Mouse (Mus musculus): ENCODE results near the gene Gdap1l1.
"Not testable (repeated sequence)": the region's sequence is repeated elsewhere in the genome, so short reads cannot be mapped to it uniquely, and the experiment has no call there.

Gene Gdap1l1

GRCm38 (mm10) chr2:163438246-163438618, at the start of gene Gdap1l1:
Gdap1l1 (plus strand) TSS chr2:163438476.
- DNase-seq = no peak

DNA sequence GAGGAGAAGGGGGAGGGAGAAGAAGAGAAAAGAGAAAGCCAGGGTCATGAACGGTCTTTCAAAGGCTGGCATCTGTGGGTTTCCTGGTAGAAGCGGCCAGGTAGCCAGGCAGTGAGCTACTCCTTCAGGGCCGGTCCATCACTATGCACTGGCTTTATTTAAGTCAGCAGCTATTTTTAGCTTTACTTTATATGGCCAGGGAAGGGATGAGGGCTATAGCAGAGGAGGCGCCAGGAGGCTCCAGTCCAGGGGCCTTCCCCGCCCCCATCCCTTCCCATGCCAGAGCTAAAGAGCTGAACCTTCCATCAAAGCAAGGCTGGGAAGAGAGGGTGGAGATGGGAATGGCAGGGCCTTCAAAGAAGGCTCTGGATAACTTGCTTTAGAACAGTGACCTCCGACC, 45.8 kb upstream of the Gdap1l1 start:
- no peak for DNase-seq

- DNase-seq = no peak
These were observed 45.0 kb upstream of the Gdap1l1 start for GRCm38 (mm10) chr2:163393241-163393640.

- DNase-seq = no peak
These were observed 44.3 kb upstream of the Gdap1l1 start for GRCm38 (mm10) chr2:163393976-163394375.

DNA sequence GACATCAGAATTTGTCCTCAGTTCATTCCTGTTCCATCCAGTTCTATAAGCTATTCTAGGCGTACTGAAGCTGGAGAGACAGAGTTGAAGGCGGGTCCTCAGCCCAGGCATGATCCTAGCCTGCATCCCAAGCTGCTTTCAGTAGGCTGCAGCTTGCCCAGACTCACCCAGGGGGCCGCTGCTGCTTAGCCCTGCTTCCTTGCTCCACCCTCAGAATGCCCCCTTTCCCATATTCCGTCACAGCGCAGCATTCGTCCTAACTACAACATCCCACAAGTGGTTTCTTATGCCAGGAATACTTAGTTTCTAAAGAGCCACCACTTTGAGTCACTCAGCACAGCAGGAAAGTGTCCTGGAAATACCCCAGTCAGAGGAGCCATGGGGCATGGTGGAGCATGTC, 43.3 kb upstream of the Gdap1l1 start:
- DNase-seq = no peak

DNA sequence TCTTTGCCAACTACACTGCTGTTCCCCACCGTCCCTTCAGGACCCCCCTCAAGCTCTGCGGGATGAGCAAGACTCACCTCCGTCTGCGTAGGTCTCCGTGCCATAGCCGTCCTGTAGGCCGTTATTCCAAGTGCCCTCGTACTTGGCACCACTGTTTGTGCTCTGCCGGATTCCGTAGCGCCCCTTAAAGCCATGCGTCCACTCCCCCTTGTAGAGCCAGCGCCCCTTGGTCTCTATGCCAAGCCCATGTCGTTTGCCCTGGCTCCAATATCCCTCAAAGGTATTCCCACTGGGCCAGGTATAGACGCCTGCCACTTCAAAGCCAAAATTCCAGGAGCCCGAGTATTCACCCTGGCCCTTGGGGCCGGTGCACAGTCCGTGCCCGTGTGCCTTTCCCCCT, 41.2 kb upstream of the Gdap1l1 start:
- DNase-seq = no peak

- DNase-seq = no peak
These were observed 40.4 kb upstream of the Gdap1l1 start, which contains the start of gene Jph2 for GRCm38 (mm10) chr2:163397905-163398304. Jph2 (minus strand) TSS chr2:163397993.

DNA sequence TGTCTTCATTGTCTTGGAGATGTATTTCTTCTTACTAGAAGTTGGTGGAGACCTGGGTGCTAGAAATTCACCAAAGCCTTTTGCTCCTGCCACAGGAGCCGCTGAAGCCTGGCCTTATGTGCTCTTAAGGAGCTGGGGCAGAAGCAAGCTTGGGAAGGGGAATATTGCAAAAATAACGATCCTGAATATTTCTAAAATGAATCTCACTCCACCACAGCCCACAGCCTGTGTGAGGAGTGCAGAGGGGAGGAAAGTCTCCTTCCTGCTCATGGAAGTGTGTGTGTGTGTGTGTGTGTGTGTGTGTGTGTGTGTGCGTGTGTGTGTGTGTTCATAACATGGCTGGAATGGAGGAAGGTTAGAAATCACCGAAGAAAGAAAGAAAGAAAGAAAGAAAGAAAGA, 39.5 kb upstream of the Gdap1l1 start:
- no peak for DNase-seq

DNA sequence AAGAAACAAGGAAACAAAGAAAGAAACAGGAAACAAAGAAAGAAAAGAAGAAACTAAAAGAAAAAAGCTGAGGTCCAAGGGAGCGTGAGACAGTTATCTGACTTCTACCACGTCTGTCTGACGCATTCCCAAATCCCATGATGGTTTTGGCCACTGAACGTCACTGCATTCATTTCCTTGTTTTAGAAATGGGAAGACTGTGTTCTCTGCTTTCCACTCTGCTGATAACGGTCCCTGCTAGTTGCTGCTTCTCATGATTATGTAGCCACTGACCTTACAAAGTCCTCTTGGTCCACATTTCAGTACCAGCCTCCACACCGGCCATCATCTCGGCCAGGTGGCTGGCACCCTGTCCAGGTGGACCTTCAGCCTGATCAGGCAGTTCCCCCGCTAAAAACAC, 39.1 kb upstream of the Gdap1l1 start:
- DNase-seq = no peak

- DNase-seq = peak; percentile 47 to 63
These were observed 37.1 kb upstream of the Gdap1l1 start for GRCm38 (mm10) chr2:163401221-163401620.

- DNase-seq = no peak
These were observed 34.0 kb upstream of the Gdap1l1 start for GRCm38 (mm10) chr2:163404037-163404815.

DNA sequence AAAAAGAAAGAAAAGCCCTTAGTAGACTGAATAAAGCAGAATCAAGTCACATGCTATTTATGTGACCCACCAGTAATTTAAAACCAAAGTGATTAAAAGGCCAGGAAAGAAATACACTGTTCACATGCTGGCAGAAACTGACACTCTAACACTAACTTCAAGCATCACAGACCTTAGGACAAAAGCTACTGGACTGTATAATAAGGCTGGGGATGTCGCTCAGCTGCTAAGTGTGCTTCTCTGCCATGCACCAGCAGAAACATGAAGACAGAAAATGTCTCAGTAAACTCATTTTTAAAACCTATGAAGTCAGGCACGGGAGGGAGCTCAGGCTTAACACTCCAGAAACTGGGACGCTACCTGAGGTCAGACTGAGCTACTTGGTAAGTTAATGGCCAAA, 28.1 kb upstream of the Gdap1l1 start:
- no peak for DNase-seq

- DNase-seq = not testable (repeated sequence)
These were observed 26.9 kb upstream of the Gdap1l1 start for GRCm38 (mm10) chr2:163411344-163411743.

DNA sequence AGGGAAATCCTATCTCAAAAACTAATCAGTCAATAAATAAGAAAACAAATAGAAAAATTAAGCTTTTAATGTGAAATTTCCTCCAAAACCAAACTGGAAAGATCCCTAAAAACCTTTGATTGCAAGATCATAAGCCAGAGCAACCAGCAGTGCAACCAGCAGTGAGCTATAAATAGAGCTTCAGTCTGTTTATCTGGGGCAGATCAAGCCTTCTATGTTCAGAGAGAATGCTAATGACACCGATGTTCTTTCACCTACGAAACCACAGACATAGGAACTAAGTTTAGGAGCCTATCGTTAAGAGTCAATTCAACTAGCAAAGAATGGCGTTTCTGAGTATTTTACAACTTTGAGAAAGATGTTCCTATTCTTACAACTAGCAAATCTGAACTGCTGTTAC, 26.4 kb upstream of the Gdap1l1 start:
- no peak for DNase-seq

DNA sequence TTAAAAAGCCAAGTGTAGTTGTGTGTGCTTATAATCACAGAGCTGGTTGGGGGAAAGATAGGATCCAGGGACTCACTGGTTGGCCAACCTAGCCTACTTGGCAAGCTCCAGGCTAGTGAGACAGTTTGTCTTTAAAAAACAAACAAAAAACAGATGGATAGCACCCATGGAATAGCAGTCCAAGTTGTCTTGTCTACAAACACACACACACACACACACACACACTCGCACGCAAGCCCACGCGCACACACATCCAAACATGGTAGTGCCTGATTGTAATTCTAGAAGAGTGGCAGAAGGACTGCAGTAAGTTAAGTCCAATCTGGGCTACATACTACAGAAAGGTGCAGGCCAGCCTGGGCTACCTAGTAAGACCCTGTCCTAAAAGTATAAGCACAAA, 25.9 kb upstream of the Gdap1l1 start:
- DNase-seq = no peak

- no peak for DNase-seq
These were observed 25.3 kb upstream of the Gdap1l1 start for GRCm38 (mm10) chr2:163412846-163413590.

GRCm38 (mm10) chr2:163417026-163417425, 21.2 kb upstream of the Gdap1l1 start:
- no peak for DNase-seq

DNA sequence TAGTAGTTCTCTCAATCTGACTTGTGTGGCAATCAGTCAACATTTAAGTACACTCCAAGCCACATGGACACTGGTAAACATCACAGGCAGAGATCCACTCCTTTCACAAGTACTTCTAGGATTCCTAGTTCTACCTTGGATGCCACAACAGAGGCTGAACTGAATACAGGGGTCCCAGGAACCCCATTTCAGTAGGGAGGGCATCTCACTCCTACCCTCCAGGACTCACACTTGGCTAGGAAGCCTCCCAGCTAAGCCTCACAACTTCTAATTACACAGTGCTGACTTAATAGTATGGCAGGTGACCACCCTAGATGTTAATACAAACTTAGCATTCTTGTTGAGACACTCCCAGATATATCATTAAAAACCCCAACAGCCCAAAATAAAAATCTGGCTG, 20.4 kb upstream of the Gdap1l1 start:
- DNase-seq = no peak

GRCm38 (mm10) chr2:163418841-163419345, 19.4 kb upstream of the Gdap1l1 start:
- no peak for DNase-seq

- peak; percentile 99 to 100 for DNase-seq
These were observed 18.8 kb upstream of the Gdap1l1 start for GRCm38 (mm10) chr2:163419346-163420045.

DNA sequence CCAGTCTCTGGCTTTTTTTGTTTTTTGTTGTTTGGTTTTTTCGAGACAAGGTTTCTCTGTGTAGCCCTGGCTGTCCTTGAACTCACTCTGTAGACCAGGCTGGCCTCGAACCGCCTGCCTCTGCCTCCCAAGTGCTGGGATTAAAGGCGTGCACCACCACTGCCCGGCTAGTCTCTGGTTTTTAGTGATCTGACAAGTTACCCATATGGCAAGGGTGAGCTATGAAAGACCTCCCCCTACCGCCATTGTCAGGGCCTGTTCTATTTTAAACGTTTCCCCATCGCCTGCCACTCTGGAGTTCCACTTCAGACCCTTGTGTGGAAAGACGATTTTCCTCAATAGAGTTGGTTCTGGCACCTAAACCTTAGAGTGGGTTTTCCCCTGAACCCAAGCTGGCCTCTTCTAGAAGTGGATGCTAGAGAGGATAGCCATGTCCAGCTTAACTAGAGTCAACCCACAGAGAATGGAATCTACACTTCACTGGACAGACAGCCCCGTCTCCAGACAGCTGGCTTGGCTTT, 17.9 kb upstream of the Gdap1l1 start:
- peak in 1 of 2 experiments; percentile 19 for DNase-seq

DNA sequence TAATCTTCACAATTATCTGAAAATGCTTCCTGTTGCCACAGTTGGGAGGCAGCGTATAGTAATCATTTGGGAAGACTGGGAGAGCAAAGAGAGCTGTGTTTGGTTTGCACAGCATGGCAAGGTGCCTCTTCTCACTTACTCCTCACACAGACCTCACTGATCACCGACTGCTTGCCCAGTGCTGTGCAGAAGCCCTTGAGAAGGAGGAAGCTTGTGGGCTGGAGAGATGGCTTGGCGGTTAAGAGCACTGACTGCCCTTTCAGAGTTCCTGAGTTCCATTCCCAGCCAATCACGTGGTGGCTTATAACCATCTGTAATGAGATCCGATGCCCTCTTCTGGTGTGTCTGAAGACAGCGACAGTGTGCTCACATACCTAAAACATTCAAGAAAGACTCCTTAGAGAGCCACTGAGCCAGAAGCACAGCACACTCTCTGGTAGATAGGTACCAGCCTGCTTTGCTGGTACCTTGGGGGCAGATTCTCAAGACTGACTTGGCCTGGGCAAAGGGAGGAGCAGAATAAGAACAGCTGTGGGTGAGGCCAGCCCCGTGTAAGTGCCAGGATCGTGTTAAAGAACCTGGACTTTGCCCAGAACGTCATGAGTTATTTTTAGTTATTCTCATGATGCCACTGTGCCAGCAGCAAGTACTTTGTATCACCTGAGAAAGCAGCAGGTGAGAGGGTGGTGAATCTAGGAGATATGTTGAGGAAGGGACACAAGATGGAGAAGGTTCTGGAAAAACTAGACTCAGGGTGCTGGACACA, 15.2 kb upstream of the Gdap1l1 start:
- DNase-seq = no peak
